22 mouse cellular contexts compared by ENCODE assay signal in genomic region chr9:101438564-101439180, GRCm38 (mm10).
"Had no signal": no experiment of that assay in that cellular context is flagged by ENCODE, and none has a peak within 500 bp of the region (broad histone marks: within the 10 kb centered on the region; RNA-seq: fewer than 3 reads in every experiment).

No protein-coding gene starts in this region.

- H3K9ac ChIP-seq: limb, embryonic 13.5 days; liver, embryonic 12.5 days; liver, embryonic 15.5 days; lung, embryonic 15.5 days; neural tube, embryonic 13.5 days had no signal

- H3K27ac ChIP-seq: kidney, postnatal 0 days; layer of hippocampus, adult 2 months; limb, embryonic 10.5 days; limb, embryonic 13.5 days; liver, embryonic 12.5 days; liver, embryonic 15.5 days; lung, embryonic 15.5 days; neural tube, embryonic 13.5 days had no signal

- ATAC-seq: liver, embryonic 12.5 days had no signal

- H3K4me2 ChIP-seq: limb, embryonic 13.5 days; liver, embryonic 12.5 days; liver, embryonic 15.5 days; lung, embryonic 15.5 days; neural tube, embryonic 13.5 days had no signal

- H3K4me1 ChIP-seq: liver, embryonic 12.5 days; liver, embryonic 15.5 days; lung, embryonic 15.5 days had no signal

- H3K36me3 ChIP-seq: limb, embryonic 10.5 days; limb, embryonic 13.5 days; liver, embryonic 12.5 days; liver, embryonic 15.5 days; lung, embryonic 15.5 days; neural tube, embryonic 13.5 days had no signal

- H3K9me3 ChIP-seq: limb, embryonic 10.5 days; limb, embryonic 13.5 days; liver, embryonic 12.5 days; liver, embryonic 15.5 days; lung, embryonic 15.5 days; neural tube, embryonic 13.5 days had no signal

- H3K4me3 ChIP-seq: layer of hippocampus, adult 2 months; limb, embryonic 10.5 days; limb, embryonic 13.5 days; liver, embryonic 12.5 days; liver, embryonic 15.5 days; lung, embryonic 15.5 days; neural tube, embryonic 13.5 days had no signal

- H3K27me3 ChIP-seq: liver, embryonic 12.5 days; liver, embryonic 15.5 days; lung, embryonic 15.5 days; neural tube, embryonic 13.5 days had no signal

- DNase-seq: kidney, adult 2 months; kidney, postnatal 25 days; layer of hippocampus, adult 9-11 months; liver; lung, adult 18-20 months; lung, postnatal 10 days; lung, postnatal 36 days; midbrain, embryonic 14.5 days; retina, postnatal 1 day; right cerebral cortex, postnatal 25 days; spleen, adult 18-20 months; thymus, adult 2 months; thymus, postnatal 14 days; thymus, postnatal 4 days had no signal
